Mouse (Mus musculus): ENCODE measurements around the gene Baat. TPM values are rescaled to one million over a fixed set of nuclear protein-coding genes. Genes with fewer than 3 reads are reported as not detected.
A peak's percentile ranks its signal among the peaks of the same experiment; 100 is the strongest.
"Not testable (repeated sequence)": the region's sequence is repeated elsewhere in the genome, so short reads cannot be mapped to it uniquely, and the experiment has no call there.

Baat gene
- not detected for total RNA-seq (2021)

DNA sequence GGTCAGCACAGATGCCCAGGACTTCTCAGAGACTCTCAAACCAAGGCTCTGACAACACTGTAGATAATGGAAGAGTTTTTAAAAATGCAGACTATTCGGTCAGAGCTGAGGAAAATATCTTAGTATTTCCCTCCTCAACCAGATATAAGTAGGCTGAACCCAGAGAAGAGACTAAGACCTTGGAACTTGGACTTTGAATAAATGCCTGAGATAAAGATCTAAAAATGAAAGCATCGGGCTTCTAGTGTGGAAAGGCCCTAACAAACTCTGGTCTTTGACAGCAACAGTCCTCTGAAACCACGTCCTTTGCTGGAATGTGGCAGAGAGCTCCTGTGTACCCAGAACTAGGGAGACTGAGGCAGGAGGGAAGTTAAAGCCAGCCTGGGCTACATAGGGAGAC is at the start of gene Baat:
Gene Baat (minus strand): TSS at position 172 of the 400 bp plus-strand sequence.
- DNase-seq (ENCODE audit: low spot score) = no peak

DNA sequence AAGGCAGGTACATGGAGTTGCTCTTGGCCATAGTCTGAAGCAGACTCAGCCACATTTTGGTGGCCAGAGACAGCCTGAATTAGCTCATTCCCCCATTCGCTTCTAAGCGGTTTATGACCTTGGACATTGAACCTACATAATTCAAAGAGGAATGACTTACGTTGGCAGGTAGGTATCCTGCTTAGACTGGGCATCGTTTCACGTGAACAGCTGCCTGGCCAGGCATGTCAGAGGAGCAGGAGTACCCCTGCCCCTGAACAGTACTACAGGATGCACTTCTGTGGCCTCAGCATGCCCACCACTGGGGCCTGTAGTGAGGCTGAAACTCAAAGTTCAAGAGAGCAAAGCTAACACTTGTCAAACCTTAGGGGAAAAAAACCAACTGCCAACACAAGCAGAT is 47.0 kb upstream of the Baat start:
- intact Hi-C loops (cut with DNase I) = no loop called here
- no peak for DNase-seq (ENCODE audit: low spot score)

More for the DNA sequence above, at the start of gene Baat:
- intact Hi-C loops (cut with DNase I) = no loop called here

- DNase-seq (ENCODE audit: low spot score) = no peak
- intact Hi-C loops (cut with DNase I) = no loop called here
Measured at GRCm38 (mm10) chr4:49549383-49549782, 43.0 kb upstream of the Baat start, which contains the start of gene Aldob. Gene Aldob, minus strand, starts transcription at chr4:49549546.

- intact Hi-C loops (cut with DNase I) = no loop called here
- no peak for DNase-seq (ENCODE audit: low spot score)
Measured at GRCm38 (mm10) chr4:49547544-49548219, 41.3 kb upstream of the Baat start.

DNA sequence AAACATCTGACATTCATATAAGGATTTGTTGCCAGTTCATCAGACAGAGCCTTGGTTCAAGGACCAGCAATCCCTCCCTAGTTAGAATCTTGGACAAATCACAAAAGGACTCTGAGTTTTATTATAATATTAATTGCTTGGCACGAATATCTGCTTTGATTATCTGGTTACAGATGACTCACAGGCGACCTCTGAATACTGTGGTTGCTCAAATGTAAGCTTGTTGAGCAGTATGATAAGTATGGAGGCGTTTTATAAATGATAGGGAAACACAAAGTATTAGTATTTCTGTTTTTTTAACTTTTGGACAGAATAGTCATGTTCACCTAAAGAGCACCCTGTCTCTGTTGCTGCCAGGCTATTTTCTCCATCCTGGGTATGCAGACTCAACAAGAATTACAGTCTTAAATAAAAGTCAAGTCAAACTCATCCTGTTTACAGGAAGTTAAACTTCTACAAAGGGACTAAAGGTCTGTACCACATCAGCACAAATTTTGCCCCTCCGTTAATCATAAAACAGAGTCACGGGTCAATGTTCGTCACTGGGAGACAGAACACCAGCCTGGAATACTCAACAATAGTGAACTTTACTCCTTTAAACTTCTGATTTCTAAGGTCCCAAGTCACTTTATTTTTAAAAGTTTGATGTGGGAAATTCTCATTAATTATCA is 40.7 kb upstream of the Baat start:
- intact Hi-C loops (cut with DNase I) = no loop called here

GRCm38 (mm10) chr4:49546026-49546425 is 39.7 kb upstream of the Baat start:
- intact Hi-C loops (cut with DNase I) = no loop called here

More for the DNA sequence above, 40.7 kb upstream of the Baat start:
- DNase-seq (ENCODE audit: low spot score) = no peak

GRCm38 (mm10) chr4:49540966-49541365 is 34.6 kb upstream of the Baat start:
- intact Hi-C loops (cut with DNase I) = no loop called here
- no peak for DNase-seq (ENCODE audit: low spot score)

More at GRCm38 (mm10) chr4:49546026-49546425, 39.7 kb upstream of the Baat start:
- DNase-seq (ENCODE audit: low spot score) = no peak

DNA sequence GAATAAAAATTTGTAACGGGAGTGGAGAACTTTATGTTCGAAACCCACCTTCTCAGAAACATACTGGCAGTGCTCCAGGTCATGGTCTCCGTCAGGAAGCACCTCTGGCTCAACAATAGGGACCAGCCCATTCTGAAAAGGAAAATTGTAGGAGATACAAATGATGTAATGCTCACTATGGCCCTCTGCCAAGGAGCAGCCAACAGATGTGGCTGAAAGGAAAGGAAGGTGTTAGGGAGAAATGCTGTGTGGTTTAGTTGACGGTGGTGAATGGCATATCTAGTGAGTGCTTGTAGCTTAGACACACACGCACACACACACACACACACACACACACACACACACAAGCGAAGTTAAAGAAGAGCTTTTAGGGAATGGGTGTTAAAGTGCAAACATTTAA is 33.3 kb upstream of the Baat start:
- intact Hi-C loops (cut with DNase I) = no loop called here
- no peak for DNase-seq (ENCODE audit: low spot score)

GRCm38 (mm10) chr4:49536671-49537070 is 30.3 kb upstream of the Baat start:
- DNase-seq (ENCODE audit: low spot score) = no peak
- intact Hi-C loops (cut with DNase I) = no loop called here

- intact Hi-C loops (cut with DNase I) = no loop called here
- no peak for DNase-seq (ENCODE audit: low spot score)
Measured at GRCm38 (mm10) chr4:49535675-49536294, 29.4 kb upstream of the Baat start.

DNA sequence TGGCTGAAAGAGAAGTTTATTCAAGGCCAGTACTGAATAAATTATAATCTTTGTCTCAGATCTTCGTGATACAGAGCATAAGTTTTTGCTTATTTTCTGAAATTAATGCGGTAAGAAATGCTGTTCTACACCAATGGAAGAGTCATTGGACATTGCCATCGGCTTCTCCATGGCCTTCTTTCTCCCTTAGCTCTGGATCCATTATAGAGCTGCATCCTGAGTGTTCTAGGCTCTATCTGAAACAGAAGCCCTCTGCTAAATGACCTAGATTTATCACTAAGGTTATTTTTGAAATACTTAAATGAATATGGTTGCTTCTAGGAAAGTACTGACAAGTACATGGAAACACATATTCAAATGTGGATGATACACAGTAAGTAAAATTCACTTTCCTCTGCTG is 28.7 kb upstream of the Baat start:
- no peak for DNase-seq (ENCODE audit: low spot score)
- intact Hi-C loops (cut with DNase I) = no loop called here

DNA sequence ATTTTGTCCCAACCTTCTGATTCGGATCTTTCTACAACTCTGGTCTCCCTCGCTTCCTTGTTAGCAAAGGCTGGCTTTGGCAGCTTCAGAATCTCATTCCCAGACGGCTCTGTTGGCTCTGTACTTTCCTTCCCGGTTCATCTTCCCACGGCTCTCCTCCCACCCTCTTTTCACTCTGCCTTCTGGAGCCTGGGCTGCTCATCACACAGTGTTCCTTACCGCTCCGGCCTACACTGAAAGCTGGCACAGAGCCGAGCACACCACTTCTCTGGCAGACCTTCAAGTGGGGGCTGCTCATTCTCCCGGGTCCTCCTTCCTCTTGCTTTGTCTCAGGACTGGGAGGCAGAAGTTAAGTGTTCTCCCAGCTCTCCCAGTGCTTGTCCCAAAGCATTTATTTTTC is 16.2 kb upstream of the Baat start:
- DNase-seq (ENCODE audit: low spot score) = peak; percentile 14
- intact Hi-C loops (cut with DNase I) = loop anchor here (2.0 kb wide), 1 partner anchor 106 kb away; no protein-coding TSS in a partner anchor

DNA sequence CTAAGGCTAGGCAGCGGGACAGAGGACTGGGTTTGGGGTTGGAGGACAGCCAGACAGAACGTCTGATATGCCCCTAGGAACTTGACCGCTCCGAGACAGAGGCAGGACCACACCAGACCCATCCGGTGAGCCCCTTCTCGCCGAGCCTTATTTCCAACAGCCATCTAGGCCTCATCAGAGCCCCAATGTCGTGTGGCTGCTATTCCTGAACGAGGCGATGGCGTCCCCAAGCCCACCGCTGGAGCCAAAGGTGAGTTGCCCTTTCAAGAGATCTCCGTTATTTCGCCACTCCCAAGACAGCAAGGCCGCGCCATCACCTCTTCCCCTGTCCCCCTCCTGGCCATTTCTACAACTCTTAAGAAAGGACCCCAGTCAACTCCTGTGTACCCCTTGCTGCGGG is 15.0 kb upstream of the Baat start:
- no peak for DNase-seq (ENCODE audit: low spot score)
- intact Hi-C loops (cut with DNase I) = no loop called here

DNA sequence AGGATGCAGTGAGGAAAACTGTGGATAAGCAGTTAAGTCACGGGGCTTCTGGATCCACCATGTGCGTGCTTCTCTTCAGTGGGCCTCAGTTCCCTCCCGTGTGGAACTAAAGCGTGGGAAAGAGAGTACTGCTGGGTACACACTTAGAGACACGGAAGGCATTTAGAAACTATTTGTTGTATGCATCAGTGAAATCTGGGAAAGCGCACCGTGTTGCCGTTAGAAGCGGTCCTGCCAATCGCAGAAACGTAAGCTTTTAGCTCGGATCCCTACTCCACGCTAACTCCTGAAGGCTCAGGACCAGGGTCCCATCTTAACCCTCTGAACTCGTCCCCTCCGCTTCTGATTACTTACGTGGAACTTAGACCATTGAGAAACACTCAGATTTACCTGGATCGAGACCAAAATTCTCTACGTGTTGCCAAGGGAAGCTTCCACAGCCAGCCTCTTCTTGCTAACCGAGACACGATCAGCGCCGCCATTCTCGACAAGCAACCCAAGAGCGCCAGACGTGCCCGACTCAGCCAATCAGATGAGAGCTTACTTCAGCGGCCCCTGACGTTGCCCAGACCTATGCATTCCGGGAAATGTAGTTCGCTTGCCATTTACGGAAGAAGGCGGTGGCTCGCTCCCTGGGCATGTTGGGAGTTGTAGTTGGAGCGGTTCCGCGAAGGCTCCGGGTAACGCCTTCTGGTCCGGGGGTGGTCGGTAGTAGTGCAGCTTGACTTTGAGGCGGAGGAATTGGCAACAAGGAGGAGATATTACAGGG is 14.4 kb upstream of the Baat start, which contains the start of the genes Mrpl50 and Zfp189:
Gene Mrpl50 (minus strand): TSS at position 522 of the 769 bp plus-strand sequence.
Gene Zfp189 (plus strand): TSS at position 605 of the 769 bp plus-strand sequence.
- intact Hi-C loops (cut with DNase I) = no loop called here
- DNase-seq (ENCODE audit: low spot score) = peak; percentile 92

DNA sequence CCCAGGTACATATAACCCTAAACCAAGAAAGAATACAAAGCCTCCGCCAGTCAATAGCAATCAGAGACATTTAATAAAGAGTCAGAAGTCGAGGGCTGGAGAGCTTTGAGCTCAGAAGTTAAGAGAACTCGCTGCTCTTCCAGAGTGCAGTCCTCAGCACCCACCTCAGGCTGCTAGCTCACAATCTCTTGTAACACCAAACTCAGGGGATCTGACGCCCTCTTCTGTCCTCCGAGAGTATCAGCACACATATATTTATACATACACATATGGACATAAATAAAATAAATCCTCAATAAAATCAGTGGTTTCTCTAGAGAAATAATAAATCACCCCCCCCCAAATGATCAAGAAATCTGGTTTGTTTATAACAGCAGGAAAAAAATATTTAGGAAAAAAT is 13.1 kb upstream of the Baat start:
- DNase-seq (ENCODE audit: low spot score) = no peak

GRCm38 (mm10) chr4:49514441-49514840 is 8.1 kb upstream of the Baat start:
- no peak for DNase-seq (ENCODE audit: low spot score)
- intact Hi-C loops (cut with DNase I) = no loop called here

More for the DNA sequence above, 13.1 kb upstream of the Baat start:
- intact Hi-C loops (cut with DNase I) = no loop called here

DNA sequence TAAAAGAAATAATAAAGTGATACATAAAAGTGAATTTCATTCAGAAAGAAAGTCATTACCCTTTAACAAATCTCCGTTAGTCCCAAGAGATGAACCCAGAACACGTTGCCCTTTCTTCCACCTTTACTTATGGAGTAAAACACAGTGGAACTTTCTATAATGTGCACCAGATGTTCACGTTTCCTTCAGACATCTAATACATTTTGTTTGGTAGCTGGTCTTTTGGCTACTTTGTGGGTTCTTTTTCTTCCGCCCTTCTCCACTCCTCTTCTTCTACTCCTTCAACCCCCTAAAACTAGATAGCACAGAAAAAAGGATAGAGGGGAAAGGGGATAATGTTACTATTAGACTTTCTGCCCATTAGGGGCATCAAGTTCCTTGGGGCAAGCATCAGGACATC is 6.3 kb upstream of the Baat start:
- intact Hi-C loops (cut with DNase I) = no loop called here
- DNase-seq (ENCODE audit: low spot score) = no peak

DNA sequence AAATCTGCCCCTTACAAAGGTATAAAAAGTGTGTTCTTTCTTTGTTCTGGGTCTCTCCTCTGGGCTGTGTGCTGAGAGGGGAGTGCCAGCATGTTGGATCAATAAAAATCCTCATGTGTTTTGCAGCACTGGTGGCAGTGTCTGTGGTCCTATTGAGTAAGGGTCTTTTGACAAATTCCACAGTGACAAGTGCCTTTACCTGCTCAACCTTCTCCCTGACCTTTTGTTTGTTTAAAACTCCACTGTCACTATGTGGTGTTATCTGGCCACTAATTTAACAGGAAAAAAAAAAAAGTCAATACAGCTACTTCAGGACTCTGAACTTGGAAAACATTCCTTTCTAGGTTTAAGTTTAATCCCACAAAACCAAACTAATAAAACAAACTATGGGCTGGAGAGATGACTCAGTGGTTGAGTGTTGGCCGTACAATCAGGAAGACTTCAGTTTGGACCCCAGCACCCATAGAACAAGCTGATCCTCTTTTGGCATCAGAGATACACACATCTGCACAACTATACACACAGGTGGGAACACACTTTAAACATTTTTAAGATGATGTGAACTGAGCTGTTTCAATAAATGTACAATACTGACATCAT is 4.0 kb upstream of the Baat start:
- intact Hi-C loops (cut with DNase I); DNase-seq (ENCODE audit: low spot score): not testable (repeated sequence)

GRCm38 (mm10) chr4:49509183-49509582 is 2.8 kb upstream of the Baat start:
- intact Hi-C loops (cut with DNase I) = no loop called here
- DNase-seq (ENCODE audit: low spot score) = no peak

- intact Hi-C loops (cut with DNase I) = no loop called here
- no peak for DNase-seq (ENCODE audit: low spot score)
Measured at GRCm38 (mm10) chr4:49503563-49503962, 2.8 kb downstream of the Baat start.
